Mouse (Mus musculus) neutrophil, adult 65 days (primary cell): ENCODE results near the gene Jmjd7. TPM values are rescaled to one million over a fixed set of nuclear protein-coding genes. Genes with fewer than 3 reads are reported as not detected.

Experiments used
- total RNA-seq: library from RNA; stranded (reverse); gene quantifications from 2 replicates; pipeline ENCODE4 v1.2.4, GENCODE M21; 2023

Jmjd7 gene
- 2.8 and 3.0 TPM in 2 replicates for total RNA-seq

DNA sequence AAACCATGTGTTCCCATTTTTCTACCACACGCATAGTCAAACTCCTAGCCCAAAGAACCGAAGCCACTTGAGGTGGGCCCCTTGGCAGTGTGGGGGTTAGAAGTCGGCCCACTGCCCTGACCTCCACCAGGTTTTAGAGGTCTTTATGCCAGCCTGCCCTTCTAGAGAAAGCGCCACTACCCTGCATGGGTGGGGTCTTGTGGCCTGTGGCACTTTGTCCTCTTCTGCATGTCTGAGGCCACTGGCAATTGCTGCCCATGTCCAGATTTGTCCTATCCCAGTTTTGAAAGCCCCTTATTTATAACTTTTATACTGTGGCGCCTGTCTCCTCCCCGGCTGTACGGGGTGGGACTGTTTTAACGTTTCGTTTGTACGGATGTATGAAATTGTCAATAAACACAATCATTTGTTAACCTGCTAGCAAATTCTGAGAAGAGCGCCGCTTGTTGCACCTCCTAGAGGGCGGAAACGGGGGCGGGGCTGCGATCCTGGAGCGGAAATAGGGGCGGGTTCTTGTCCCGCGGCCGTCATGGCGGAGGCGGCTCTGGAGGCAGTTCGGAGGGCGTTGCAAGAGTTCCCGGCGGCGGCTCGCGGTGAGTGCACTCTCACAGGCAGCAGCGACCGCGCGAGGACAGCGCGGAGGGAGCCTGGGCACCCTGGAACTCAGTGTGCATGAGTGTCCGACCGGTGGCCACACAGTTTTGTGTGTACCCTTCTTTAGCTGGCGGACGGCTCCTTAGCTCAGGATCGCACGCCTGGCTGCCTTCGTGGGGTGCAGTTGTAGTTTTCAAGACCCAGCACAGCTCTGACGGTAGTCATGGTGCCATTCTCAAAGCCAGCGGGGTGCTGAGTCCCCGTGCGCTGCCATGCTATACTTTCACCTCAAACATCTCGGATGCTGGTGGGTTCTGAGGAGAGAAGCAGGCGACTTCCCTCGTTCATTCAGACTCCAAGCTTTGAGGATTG, at the start of gene Jmjd7, which contains the start of gene Gm28042:
Gene Jmjd7 (plus strand): TSS at position 500 of the 966 bp plus-strand sequence.
Gene Gm28042 (plus strand): TSS at position 510 of the 966 bp plus-strand sequence.

DNA sequence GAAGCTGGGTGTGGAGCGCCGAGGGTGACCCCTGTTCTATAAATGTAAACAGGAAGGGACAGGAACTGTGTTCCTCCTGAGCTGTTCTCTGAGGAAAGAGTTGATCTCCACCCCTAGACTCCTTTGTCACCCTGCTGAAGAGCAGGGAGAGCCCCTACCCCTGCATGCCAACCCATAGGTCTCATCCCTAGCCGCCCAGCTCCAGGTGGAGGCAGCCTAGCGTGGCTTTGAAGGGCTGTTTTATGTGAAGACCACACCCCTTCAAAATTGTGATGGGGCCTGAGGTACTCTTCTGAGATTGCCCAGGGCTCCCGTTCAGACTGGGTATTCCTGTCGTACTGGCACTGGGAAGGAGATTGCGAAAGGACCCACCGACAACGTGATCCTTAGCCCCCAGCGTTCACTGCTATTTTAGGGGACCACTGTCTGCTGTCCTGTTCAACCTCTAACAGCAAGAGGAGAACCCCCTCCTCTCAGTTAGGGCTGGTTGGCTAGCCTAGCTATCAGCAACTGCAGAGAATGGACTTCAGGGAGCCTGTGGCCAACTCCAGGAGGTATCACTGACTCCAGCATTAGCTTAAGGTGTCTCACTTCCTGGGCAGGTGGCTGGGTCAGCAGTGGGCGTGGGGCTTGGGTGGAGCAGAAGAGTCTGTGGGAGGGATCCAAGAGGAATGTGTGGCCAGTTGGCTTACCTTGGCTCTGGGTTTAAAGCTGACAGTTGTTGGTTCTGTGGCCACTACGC, 5.6 kb downstream of the Jmjd7 start, which contains the start of gene Pla2g4b:
Gene Pla2g4b (plus strand): TSS at position 692 of the 742 bp plus-strand sequence.

Other genes starting within 250 kb of the Jmjd7 start
- gene Rpap1, start 239.9 kb upstream of the Jmjd7 start, total RNA-seq, result 7.1 and 7.9 TPM in 2 replicates
- gene Tyro3, start 229.8 kb upstream of the Jmjd7 start, total RNA-seq, result not detected in 2 replicates
- gene Mga, start 130.3 kb upstream of the Jmjd7 start, total RNA-seq, result 32.5 and 46.9 TPM in 2 replicates
- 3.3 and 5.3 TPM in 2 replicates for gene Mapkbp1, start 54.8 kb upstream of the Jmjd7 start, total RNA-seq
- gene Gm28042, start within 50 bp of the Jmjd7 start, total RNA-seq, result not detected in 2 replicates
- gene Pla2g4b, start 5.9 kb downstream of the Jmjd7 start, total RNA-seq, result 0.28 and 0.95 TPM in 2 replicates
- 70.0 and 83.0 TPM in 2 replicates for gene Ehd4, start 127.1 kb downstream of the Jmjd7 start, total RNA-seq
- gene Pla2g4e, start 217.9 kb downstream of the Jmjd7 start, total RNA-seq, result not detected in 2 replicates